Mouse (Mus musculus): ENCODE measurements around the gene Rhoh.

The Rhoh gene

DNA sequence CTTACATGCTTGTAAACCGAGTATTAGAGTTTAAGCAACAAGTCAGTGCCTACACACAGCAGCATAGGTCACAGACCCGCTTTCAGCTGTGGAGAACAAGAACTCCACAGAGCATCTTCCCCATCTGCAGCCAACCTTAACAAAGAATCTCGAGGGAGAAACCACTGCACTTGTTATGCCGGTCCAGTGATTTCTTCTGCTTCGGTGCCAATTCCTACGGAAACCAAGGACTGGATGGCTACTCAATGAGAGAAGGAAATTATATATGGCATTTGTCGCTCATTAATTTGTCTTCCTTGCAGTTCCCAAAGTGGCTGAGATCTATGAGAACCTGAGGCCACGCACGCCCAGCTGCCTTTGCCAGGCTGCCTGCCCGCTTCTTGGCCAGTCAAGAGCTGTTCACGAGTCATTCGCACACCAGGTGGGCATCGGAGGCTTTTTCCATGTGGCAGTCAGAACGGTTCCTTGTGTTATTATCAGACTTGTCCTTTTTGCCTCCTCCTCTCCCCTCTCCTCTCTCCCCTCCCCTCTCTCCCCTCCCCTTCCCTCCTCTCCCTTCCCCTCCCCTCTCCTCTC lies 30.3 kb downstream of the Rhoh start:
- DNase-seq (ENCODE audit: extremely low read depth, low read depth): no peak

GRCm38 (mm10) chr5:65895121-65895692 lies 34.2 kb downstream of the Rhoh start:
- DNase-seq (ENCODE audit: extremely low read depth, low read depth): no peak

DNA sequence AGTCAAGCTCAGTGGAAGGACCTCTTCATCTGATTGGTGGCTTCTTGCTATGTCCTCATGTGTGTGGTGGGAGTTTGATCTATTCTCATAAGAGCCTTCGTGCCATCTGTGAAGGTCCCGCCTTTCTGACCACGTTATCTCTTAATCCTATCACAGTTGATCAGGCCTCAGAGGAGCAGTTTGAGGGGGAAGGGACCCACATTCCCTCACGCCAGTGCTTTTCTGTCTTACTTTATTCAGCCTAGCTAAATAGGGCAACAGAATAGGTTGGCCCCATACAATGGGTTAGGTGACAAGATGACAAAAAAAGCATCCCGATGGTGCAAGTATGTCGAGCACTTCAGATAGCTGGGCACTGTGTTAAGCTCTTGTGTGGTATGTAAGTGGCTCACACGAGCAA lies 34.8 kb downstream of the Rhoh start:
- DNase-seq (ENCODE audit: extremely low read depth, low read depth): no peak

- no peak for DNase-seq (ENCODE audit: extremely low read depth, low read depth)
These were observed 36.7 kb downstream of the Rhoh start for GRCm38 (mm10) chr5:65897731-65898130.

DNA sequence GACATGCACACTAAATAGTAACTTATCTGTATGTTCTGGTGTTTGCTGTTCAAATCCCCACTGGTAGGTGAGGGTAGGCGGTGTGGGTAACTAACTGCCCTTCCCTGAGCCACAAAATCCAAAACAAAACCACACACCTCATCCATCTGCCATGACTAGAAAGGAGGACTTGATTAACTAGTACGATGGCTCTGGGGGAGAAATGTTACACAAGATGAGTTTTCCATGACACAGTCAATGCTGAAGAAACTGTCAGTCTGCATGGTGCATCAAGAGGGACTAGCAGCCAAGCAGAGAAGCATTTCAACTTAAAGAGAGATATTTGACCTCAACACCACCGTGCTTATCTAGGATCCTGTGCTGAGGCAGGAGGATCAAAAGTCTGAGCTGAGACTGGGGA lies 37.7 kb downstream of the Rhoh start:
- DNase-seq (ENCODE audit: extremely low read depth, low read depth): no peak

- peak; percentile 74 for DNase-seq (ENCODE audit: extremely low read depth, low read depth)
These were observed 39.1 kb downstream of the Rhoh start for GRCm38 (mm10) chr5:65900113-65900512.

- peak; percentile 99 for DNase-seq (ENCODE audit: extremely low read depth, low read depth)
These were observed 39.9 kb downstream of the Rhoh start for GRCm38 (mm10) chr5:65900862-65901265.

DNA sequence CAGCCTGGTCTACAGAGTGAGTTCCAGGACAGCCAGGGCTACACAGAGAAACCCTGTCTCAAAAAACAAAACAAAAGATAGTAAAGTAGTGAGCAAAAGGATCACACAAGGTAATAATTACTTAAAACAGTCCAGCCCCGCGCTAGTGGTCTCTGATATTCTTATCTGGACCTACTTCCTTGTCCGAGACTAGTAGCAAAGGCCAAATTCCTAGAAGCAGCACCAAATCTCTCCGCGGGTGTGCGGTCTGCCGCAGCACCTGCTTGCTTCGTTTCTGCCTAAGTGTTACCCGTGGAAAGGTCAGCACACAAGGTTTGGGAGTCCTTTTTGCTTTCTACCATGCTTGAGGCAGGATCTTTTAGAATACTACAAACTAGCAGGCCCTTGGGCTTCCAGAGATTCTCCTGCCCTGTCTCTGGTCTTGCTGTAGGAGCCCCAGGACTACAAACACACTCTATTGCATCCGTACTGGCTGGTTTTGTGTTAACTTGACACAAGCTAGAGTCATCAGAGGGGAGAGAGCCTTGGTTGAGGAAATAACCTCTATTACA lies 40.9 kb downstream of the Rhoh start:
- DNase-seq (ENCODE audit: extremely low read depth, low read depth): peak; percentile 58

GRCm38 (mm10) chr5:65902811-65903210 lies 41.8 kb downstream of the Rhoh start:
- no peak for DNase-seq (ENCODE audit: extremely low read depth, low read depth)

GRCm38 (mm10) chr5:65904476-65904875 lies 43.5 kb downstream of the Rhoh start:
- DNase-seq (ENCODE audit: extremely low read depth, low read depth): no peak

GRCm38 (mm10) chr5:65908751-65909150 lies 47.7 kb downstream of the Rhoh start:
- no peak for DNase-seq (ENCODE audit: extremely low read depth, low read depth)

- no peak for DNase-seq (ENCODE audit: extremely low read depth, low read depth)
These were observed 48.3 kb downstream of the Rhoh start for GRCm38 (mm10) chr5:65909321-65909720.

DNA sequence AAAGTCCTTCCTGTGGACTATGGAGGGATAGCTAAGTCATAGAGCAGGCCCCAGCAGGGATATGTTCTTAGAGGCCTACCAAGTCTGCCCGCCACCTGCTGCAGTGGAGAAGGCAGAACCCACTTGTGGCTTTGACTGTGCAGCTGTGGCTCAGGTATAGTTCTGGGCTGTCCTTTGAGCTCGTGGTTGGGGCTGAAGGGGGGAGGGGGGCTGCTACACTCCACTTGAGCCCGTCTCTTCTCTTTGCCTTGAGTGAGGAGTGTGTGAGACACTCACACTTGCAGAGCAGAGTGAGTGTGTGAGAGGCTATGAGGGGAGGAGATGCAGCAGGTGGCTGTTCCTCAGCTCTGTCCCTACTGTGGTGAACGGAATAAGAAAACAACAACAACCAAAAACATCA lies 49.4 kb downstream of the Rhoh start:
- DNase-seq (ENCODE audit: extremely low read depth, low read depth): no peak

DNA sequence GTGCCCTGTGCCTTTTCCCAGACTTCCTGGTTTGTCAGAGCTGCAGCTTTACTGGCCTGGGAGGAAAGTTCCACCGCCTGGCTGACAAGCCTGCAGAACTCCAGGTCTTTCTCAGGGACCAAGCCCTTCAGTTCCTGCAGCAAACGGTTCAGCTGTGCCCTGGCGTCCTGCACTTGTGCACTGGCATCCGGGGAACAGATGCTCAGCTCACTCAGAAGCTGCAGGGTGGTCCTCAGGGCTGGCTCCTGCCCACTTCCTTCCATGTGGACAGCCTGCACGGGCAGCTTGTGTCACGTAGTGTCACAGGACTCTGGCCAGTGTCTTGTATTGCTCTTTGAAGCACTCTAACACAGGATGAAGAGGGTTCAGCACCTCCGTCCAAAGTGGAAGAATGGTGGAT lies 50.7 kb downstream of the Rhoh start:
- no peak for DNase-seq (ENCODE audit: extremely low read depth, low read depth)

GRCm38 (mm10) chr5:65912201-65912600 lies 51.2 kb downstream of the Rhoh start:
- no peak for DNase-seq (ENCODE audit: extremely low read depth, low read depth)

GRCm38 (mm10) chr5:65913126-65913525 lies 52.1 kb downstream of the Rhoh start:
- no peak for DNase-seq (ENCODE audit: extremely low read depth, low read depth)

GRCm38 (mm10) chr5:65914342-65914741 lies 53.3 kb downstream of the Rhoh start:
- DNase-seq (ENCODE audit: extremely low read depth, low read depth): no peak

DNA sequence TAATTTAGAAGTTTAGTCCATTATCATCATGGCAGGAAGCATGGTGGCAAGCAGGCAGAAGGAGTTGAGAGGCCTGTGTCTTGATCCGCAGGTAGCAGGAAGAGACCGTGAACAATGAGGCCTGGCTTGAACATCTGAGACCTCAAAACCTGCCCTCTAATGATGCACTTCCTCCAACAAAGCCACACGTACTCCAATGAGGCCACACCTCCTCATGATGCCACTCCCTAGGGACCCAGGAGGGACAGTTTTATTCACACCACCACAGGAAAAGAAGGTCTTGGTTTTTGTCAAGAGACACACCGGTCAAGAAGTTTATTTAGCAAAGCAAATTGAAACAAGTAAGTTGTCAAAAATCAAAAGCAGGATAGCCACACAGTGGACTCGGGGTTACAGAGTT lies 55.9 kb downstream of the Rhoh start:
- no peak for DNase-seq (ENCODE audit: extremely low read depth, low read depth)

GRCm38 (mm10) chr5:65918601-65919000 lies 57.6 kb downstream of the Rhoh start:
- DNase-seq (ENCODE audit: extremely low read depth, low read depth): no peak

- no peak for DNase-seq (ENCODE audit: extremely low read depth, low read depth)
These were observed 58.3 kb downstream of the Rhoh start for GRCm38 (mm10) chr5:65919326-65919725.

DNA sequence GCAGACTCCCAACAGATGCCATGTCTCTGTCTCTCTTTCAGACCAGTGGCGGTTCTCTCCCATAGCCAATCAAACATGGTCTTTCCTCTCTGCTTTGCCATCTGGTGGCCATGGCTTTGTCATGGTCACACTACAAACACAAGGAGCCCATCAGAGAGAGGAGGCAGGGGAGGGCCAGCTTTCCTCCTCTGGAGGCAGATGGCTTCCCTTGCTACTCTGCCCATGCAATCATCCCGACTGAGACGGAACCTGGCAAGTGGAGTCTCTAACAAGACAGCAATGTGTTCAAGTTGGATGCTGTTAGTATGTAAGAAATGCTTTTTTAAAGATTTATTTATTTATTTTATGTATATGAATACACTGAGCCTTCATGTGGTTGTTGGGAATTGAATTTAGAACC lies 58.9 kb downstream of the Rhoh start:
- no peak for DNase-seq (ENCODE audit: extremely low read depth, low read depth)

GRCm38 (mm10) chr5:65920701-65921426 lies 59.9 kb downstream of the Rhoh start:
- DNase-seq (ENCODE audit: extremely low read depth, low read depth): no peak

Measured in MEL-GATA-1-ER (cell line).